Mouse (Mus musculus) midbrain, postnatal 0 days (tissue): ENCODE data around the gene Rxfp3. TPM values are rescaled to one million over a fixed set of nuclear protein-coding genes. Genes with fewer than 3 reads are reported as not detected.

Experiments used
- ATAC-seq: fragments of 200-750 bp; cut with Nextera tagmentation; 2 replicates; pipeline ENCODE4 v1.8.0; 2017; ENCODE audit warnings: moderate number of reproducible peaks, mild to moderate bottlenecking, moderate TSS enrichment, moderate library complexity; ENCODE audit not compliant: low FRiP score
- DNase-seq: peaks from one replicate; pipeline ENCODE4 v3.0.0-alpha.2; 2015; ENCODE audit warnings: low spot score
- H3K27ac ChIP-seq: fragments of 300-500 bp; sonication (generic); 2 replicates; pipeline ENCODE4 v1.5.1; 2014; ENCODE audit warnings: low read depth, mild to moderate bottlenecking, low read length, mixed read lengths
- H3K27me3 ChIP-seq: fragments of 300-500 bp; sonication (generic); 2 replicates; pipeline ENCODE4 v1.6.1; 2014; ENCODE audit warnings: low read length, control low read depth, mixed read lengths; ENCODE audit not compliant: insufficient read depth
- H3K36me3 ChIP-seq: fragments of 300-500 bp; sonication (generic); 2 replicates; pipeline ENCODE4 v1.6.1; 2014; ENCODE audit warnings: low read length, control low read depth, mixed read lengths; ENCODE audit not compliant: insufficient read depth
- H3K4me1 ChIP-seq: fragments of 300-500 bp; sonication (generic); 2 replicates; pipeline ENCODE4 v1.6.1; 2014; ENCODE audit warnings: mild to moderate bottlenecking, control low read depth, antibody characterized with exemption, low read length, mixed read lengths; ENCODE audit not compliant: insufficient read depth
- H3K4me2 ChIP-seq: fragments of 300-500 bp; sonication (generic); 2 replicates; pipeline ENCODE4 v1.6.1; 2014; ENCODE audit warnings: low read depth, mild to moderate bottlenecking, low read length, mixed read lengths; ENCODE audit not compliant: poor library complexity, severe bottlenecking
- H3K4me3 ChIP-seq: fragments of 300-500 bp; sonication (generic); 2 replicates; pipeline ENCODE4 v1.5.1; 2014; ENCODE audit warnings: low read depth, mild to moderate bottlenecking, low read length, moderate library complexity
- H3K9ac ChIP-seq: fragments of 300-500 bp; sonication (generic); replicated peaks from 2 replicates; pipeline ENCODE4 v1.6.1; 2014; ENCODE audit warnings: mild to moderate bottlenecking, low read length, moderate library complexity, mixed read lengths; ENCODE audit not compliant: poor library complexity, severe bottlenecking
- H3K9me3 ChIP-seq: fragments of 300-500 bp; sonication (generic); 2 replicates; pipeline ENCODE4 v1.6.1; 2016; ENCODE audit warnings: low read length, control low read depth
- CTCF ChIP-seq: IDR thresholded peaks from 2 replicates; pipeline ENCODE4 v1.5.1; 2016; ENCODE audit warnings: antibody characterized with exemption, mild to moderate bottlenecking
- WGBS: fragments of 180-500 bp; shearing (Covaris S2); extraction: QIAGEN DNeasy Blood & Tissue Kit; methylation state at CpG from one replicate; pipeline ENCODE4 v1.1.7; 2014; 5-methylcytosine and 5-hydroxymethylcytosine counted together
- polyA plus RNA-seq: library from polyadenylated mRNA; unstranded; fragments of >200 nt; fragmentation: Nextera tagmentation; extraction: Ambion mirVana; gene quantifications from 2 replicates; pipeline ENCODE4 v1.2.1, GENCODE M21; 2015
- total RNA-seq: library from RNA; depleted of rRNA; stranded (reverse); fragments of >200 nt; gene quantifications from 2 replicates; pipeline ENCODE4 v1.2.3, GENCODE M21; 2014; rRNA removed

The Rxfp3 gene
- total RNA-seq (5.1 and 5.6 TPM in 2 replicates), polyA plus RNA-seq (2.4 and 2.7 TPM in 2 replicates)

- H3K27me3 ChIP-seq: peaks cover 39% of the 10 kb centered on the region
- no peak within 1 kb of the TSS for H3K27ac ChIP-seq
- 1% methylated on average over 16 of the region's 16 CpGs for WGBS
- H3K4me1 ChIP-seq: peaks cover 6% of the 10 kb centered on the region; the same call in 1 of the 2 replicates
- peak within 1 kb of the TSS; percentile 86 for H3K4me2 ChIP-seq
- ATAC-seq: no peak
- H3K9me3 ChIP-seq: no peaks in the 10 kb centered on the region
- DNase-seq: no peak
- peak within 1 kb of the TSS; percentile 44 for H3K9ac ChIP-seq
- no peaks in the 10 kb centered on the region for H3K36me3 ChIP-seq
- peak within 1 kb of the TSS; percentile 36 for H3K4me3 ChIP-seq
- TF ChIP-seq CTCF: no peak
Observed at GRCm38 (mm10) chr15:11037711-11038110, at the start of gene Rxfp3. Rxfp3 (minus strand) TSS chr15:11037991.

- no peak for DNase-seq
- Histone ChIP-seq H3K4me3 (no peak overlapping the region), H3K4me2 (no peak overlapping the region), H3K9ac (no peak overlapping the region), H3K4me1 (no peaks in the 10 kb centered on the region), H3K36me3 (no peaks in the 10 kb centered on the region), H3K9me3 (no peaks in the 10 kb centered on the region), H3K27ac (no peak overlapping the region), H3K27me3 (no peaks in the 10 kb centered on the region)
- no peak for TF ChIP-seq CTCF
- 52% methylated on average over 1 of the region's 1 CpGs for WGBS
- ATAC-seq: no peak
Observed at GRCm38 (mm10) chr15:11084993-11085365, 47.2 kb upstream of the Rxfp3 start.

GRCm38 (mm10) chr15:11084241-11084992, 46.6 kb upstream of the Rxfp3 start:
- no peak overlapping the region for H3K4me2 ChIP-seq
- 26% methylated on average over 9 of the region's 9 CpGs for WGBS
- no peaks in the 10 kb centered on the region for H3K9me3 ChIP-seq
- no peak overlapping the region for H3K9ac ChIP-seq
- no peak overlapping the region for H3K27ac ChIP-seq
- no peaks in the 10 kb centered on the region for H3K36me3 ChIP-seq
- H3K27me3 ChIP-seq: no peaks in the 10 kb centered on the region
- no peaks in the 10 kb centered on the region for H3K4me1 ChIP-seq
- no peak for TF ChIP-seq CTCF
- DNase-seq (no peak), ATAC-seq (0 out of 2 replicates have a peak, but pooled peaks have one; percentile 47)
- H3K4me3 ChIP-seq: no peak overlapping the region

DNA sequence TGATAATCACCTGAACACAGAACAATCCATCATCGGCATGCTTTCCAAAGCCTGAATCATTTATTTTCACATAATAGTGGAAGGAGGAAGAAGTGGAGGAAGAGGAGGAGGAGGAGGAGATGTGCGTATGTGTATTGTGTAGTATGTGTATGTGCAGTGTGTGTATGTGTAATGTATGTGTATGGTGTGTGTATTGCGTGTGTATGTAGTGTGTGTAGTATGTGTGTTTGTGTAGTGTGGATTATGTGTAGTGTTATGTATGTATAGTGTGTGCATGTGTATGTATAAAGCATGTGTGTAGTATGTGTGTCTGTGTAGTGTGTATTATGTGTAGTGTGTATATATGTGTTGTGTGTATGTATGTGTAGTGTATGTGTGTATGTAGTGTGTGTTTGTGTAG, 45.9 kb upstream of the Rxfp3 start:
- no peaks in the 10 kb centered on the region for H3K27me3 ChIP-seq
- no peaks in the 10 kb centered on the region for H3K4me1 ChIP-seq
- ATAC-seq: peak; percentile 49
- DNase-seq: no peak
- no peaks in the 10 kb centered on the region for H3K9me3 ChIP-seq
- no peak overlapping the region for H3K27ac ChIP-seq
- H3K9ac ChIP-seq: no peak overlapping the region
- no peaks in the 10 kb centered on the region for H3K36me3 ChIP-seq
- no peak overlapping the region for H3K4me3 ChIP-seq
- TF ChIP-seq CTCF: no peak
- 92% methylated on average over 3 of the region's 3 CpGs for WGBS
- H3K4me2 ChIP-seq: no peak overlapping the region

DNA sequence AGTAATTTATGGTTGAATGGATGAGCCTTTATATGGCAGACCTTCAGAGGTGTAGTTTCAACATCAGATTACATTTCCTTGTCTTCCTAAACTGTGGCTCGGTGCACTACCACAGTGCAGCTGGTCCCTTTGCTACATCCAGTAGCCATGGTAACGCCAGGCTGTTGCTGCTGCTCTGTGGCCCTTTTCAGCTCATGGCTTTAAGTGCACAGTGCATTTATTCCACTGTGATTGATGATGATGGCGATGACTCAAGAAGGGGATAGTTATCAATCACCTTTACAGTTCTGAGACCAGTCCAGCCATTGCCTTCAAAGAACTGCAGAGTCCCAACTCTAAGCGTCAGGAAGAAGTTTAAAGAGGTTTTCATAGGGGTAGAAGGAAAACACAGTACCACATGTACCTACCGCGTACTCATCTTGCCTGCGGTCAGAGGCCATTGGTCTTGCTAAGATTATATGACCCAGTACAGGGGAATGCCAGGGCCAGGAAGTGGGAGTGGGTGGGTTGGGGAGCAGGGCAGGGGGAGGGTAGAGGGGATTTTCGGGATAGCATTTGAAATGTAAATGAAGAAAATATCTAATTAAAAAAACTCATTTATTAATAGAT, 45.3 kb upstream of the Rxfp3 start:
- no peak overlapping the region for H3K4me2 ChIP-seq
- H3K27me3 ChIP-seq: no peaks in the 10 kb centered on the region
- ATAC-seq (peak; percentile 80; the same call in 1 of the 2 replicates), DNase-seq (peak; percentile 72)
- H3K9me3 ChIP-seq: no peaks in the 10 kb centered on the region
- WGBS: 67% methylated on average over 8 of the region's 8 CpGs
- H3K27ac ChIP-seq: no peak overlapping the region
- no peaks in the 10 kb centered on the region for H3K4me1 ChIP-seq
- no peak overlapping the region for H3K4me3 ChIP-seq
- H3K9ac ChIP-seq: no peak overlapping the region
- no peak for TF ChIP-seq CTCF
- no peaks in the 10 kb centered on the region for H3K36me3 ChIP-seq

DNA sequence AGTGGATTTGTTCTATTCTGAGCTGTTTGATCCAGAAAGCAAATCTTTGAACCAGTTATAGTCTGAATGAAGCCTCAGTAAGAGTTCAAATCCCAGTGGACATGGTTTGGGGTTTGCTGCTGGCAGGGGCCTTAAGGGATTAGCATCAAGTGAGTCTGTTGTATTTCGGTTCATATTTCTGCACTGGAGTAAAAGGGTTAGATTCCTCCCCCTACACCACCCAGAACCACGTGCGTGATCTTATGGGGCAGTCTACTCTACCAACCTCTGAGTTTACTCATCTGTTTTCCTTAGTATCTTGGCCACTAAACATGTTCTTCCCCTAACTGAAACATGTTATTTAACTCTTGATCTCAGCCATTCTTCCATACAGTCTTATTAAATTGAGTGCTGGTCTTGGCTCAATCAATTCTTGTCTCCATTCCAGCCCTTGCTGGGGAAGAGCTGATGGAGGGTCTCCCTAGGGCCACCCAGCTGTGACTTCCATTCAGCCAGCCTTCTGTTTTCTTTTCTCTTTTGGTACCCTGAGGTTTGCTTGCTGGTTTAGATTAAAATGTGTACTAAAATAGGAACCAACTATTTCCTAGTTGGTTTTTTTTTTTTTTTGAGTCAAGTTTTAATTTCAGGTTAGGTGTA, 38.1 kb upstream of the Rxfp3 start:
- no peaks in the 10 kb centered on the region for H3K36me3 ChIP-seq
- WGBS: 78% methylated on average over 3 of the region's 3 CpGs
- H3K9ac ChIP-seq: no peak overlapping the region
- DNase-seq (no peak), ATAC-seq (no peak)
- H3K4me3 ChIP-seq: no peak overlapping the region
- H3K27ac ChIP-seq: no peak overlapping the region
- no peaks in the 10 kb centered on the region for H3K27me3 ChIP-seq
- no peaks in the 10 kb centered on the region for H3K9me3 ChIP-seq
- H3K4me2 ChIP-seq: no peak overlapping the region
- TF ChIP-seq CTCF: no peak
- H3K4me1 ChIP-seq: no peaks in the 10 kb centered on the region
